Mouse (Mus musculus): Measurements from ENCODE around the gene Itgb3.

DNA sequence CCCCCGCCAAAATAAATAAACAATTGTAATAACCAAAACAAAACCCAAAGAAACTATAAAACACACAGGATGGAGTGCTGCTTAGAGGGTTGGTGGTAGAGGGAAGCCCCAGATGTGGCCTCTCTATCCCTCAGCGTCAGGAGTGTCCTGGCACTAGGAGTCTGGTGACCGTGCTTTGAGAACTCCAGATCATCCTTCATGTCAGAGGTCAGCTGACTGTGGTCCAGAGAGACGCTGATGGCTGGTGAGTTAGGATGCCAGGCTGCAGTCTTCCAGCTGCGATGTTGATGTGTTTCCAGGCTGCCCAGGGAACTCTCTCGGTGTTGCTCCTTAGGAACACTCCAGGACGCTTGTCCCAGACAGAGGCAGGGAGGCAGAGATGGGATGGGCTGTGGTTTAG, 35.7 kb upstream of the Itgb3 start:
- TF ChIP-seq POLR2A (IDR thresholded peaks at IDR 0.05; ENCODE audit: borderline replicate concordance, low read depth, low read length) (no peak), CTCF (IDR thresholded peaks at IDR 0.05; ENCODE audit: low read depth, low read length) (no peak)

Measured in bone marrow macrophage, adult 2 months (primary cell).